Mouse (Mus musculus) ES-Bruce4 (cell line): ENCODE results near the gene Kcnc1. TPM values are rescaled to one million over a fixed set of nuclear protein-coding genes. Genes with fewer than 3 reads are reported as not detected.

ENCODE experiments used
- H3K27ac ChIP-seq: 2 replicates; pipeline ENCODE4 v1.5.1; 2012; ENCODE audit warnings: low read length, inconsistent platforms; ENCODE audit not compliant: insufficient read depth
- H3K27me3 ChIP-seq: 2 replicates; pipeline ENCODE4 v1.6.1; 2012; ENCODE audit warnings: mild to moderate bottlenecking, low read length, inconsistent platforms; ENCODE audit not compliant: control insufficient read depth, poor library complexity, insufficient read depth, severe bottlenecking
- H3K36me3 ChIP-seq: 2 replicates; pipeline ENCODE4 v1.6.1; 2012; ENCODE audit warnings: inconsistent platforms, mild to moderate bottlenecking, low read length, moderate library complexity; ENCODE audit not compliant: control insufficient read depth, poor library complexity, insufficient read depth, severe bottlenecking
- H3K4me1 ChIP-seq: one replicate; pipeline ENCODE4 v1.8.1; 2011; ENCODE audit warnings: low read length; ENCODE audit not compliant: control insufficient read depth, insufficient read depth
- H3K4me3 ChIP-seq: 2 replicates; pipeline ENCODE4 v1.5.1; 2011; ENCODE audit warnings: low read depth, mild to moderate bottlenecking, low read length
- H3K9ac ChIP-seq: 2 replicates; pipeline ENCODE4 v1.6.1; 2012; ENCODE audit warnings: low read depth, mild to moderate bottlenecking, inconsistent platforms; ENCODE audit not compliant: poor library complexity, severe bottlenecking
- H3K9me3 ChIP-seq: replicated peaks from 2 replicates; pipeline ENCODE4 v1.6.1; 2012; ENCODE audit warnings: mild to moderate bottlenecking, low read length, inconsistent platforms; ENCODE audit not compliant: control insufficient read depth, poor library complexity, insufficient read depth, severe bottlenecking
- CTCF ChIP-seq: IDR thresholded peaks from one replicate; pipeline ENCODE4 v1.8.1; 2011; ENCODE audit warnings: low read depth, low read length
- EP300 ChIP-seq: IDR thresholded peaks from 2 replicates; pipeline ENCODE4 v1.6.1; 2011; ENCODE audit warnings: low read depth, low read length; ENCODE audit not compliant: insufficient read depth
- POLR2A ChIP-seq: IDR thresholded peaks from one replicate; pipeline ENCODE4 v1.8.1; 2011; ENCODE audit warnings: low read length; ENCODE audit not compliant: insufficient read depth
- polyA plus RNA-seq: library from polyadenylated mRNA; stranded (reverse); fragments of >200 nt; gene quantifications from 2 replicates; pipeline ENCODE4 v1.2.4, GENCODE M21; 2011; ENCODE audit warnings: low read depth; ENCODE audit not compliant: missing spikeins, insufficient read depth, insufficient read length

Gene Kcnc1
- polyA plus RNA-seq, 1 experiment: 0.07 TPM

DNA sequence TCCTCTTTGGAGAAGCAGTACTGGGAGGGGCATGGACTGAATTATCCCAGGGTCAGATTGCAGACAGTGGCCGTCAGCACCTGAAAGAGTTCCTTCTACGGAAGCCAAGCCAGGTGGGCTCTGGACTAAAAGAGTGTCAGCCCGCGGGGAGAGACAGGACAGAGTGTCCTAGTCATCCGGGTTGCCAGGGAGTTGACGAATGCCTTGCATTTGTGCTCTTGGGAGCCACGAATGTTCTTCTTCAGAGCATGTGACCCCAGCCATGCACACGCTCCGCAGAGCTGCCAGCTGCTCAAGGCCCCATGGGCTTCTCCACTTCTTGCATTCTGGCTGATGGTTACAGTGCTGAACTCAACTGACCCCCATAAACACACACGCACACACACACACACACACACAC is 86.8 kb downstream of the Kcnc1 start:
- TF ChIP-seq EP300: no peak
- no peak for TF ChIP-seq POLR2A
- TF ChIP-seq CTCF: no peak
- no peak overlapping the region for H3K4me3 ChIP-seq
- H3K36me3 ChIP-seq: no peaks in the 10 kb centered on the region
- H3K9me3 ChIP-seq: no peaks in the 10 kb centered on the region
- no peak overlapping the region for H3K27ac ChIP-seq
- no peaks in the 10 kb centered on the region for H3K27me3 ChIP-seq
- H3K4me1 ChIP-seq: no peaks in the 10 kb centered on the region
- no peak overlapping the region for H3K9ac ChIP-seq

- Histone ChIP-seq H3K4me1 (no peaks in the 10 kb centered on the region), H3K27me3 (no peaks in the 10 kb centered on the region), H3K36me3 (no peaks in the 10 kb centered on the region), H3K9ac (no peak overlapping the region), H3K27ac (no peak overlapping the region), H3K9me3 (no peaks in the 10 kb centered on the region), H3K4me3 (no peak overlapping the region)
- no peak for TF ChIP-seq CTCF
- TF ChIP-seq EP300: no peak
- TF ChIP-seq POLR2A: no peak
Measured at GRCm38 (mm10) chr7:46484223-46484622, 87.9 kb downstream of the Kcnc1 start.

DNA sequence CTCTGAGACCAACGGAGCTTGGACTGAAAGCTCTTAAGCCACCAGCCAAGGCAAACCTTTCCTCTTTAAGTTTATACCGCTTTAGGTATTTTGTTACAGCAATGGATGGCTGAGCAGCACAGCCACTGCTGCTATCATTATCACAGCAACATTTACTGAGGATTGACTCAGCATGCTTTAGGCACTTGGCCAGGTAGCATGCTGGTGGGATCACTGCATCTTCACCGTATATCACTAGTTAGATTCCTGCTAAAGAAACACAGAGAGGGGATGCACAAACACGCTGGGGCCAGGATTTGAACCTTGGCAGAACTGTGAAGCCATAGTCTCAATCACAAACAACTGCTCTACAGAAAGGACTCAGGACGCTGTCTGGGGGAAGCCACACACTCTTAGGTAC is 90.5 kb downstream of the Kcnc1 start:
- Histone ChIP-seq H3K36me3 (no peaks in the 10 kb centered on the region), H3K4me1 (no peaks in the 10 kb centered on the region), H3K9ac (no peak overlapping the region), H3K27ac (no peak overlapping the region), H3K27me3 (no peaks in the 10 kb centered on the region), H3K9me3 (no peaks in the 10 kb centered on the region), H3K4me3 (no peak overlapping the region)
- TF ChIP-seq EP300 (no peak), CTCF (no peak), POLR2A (no peak)

DNA sequence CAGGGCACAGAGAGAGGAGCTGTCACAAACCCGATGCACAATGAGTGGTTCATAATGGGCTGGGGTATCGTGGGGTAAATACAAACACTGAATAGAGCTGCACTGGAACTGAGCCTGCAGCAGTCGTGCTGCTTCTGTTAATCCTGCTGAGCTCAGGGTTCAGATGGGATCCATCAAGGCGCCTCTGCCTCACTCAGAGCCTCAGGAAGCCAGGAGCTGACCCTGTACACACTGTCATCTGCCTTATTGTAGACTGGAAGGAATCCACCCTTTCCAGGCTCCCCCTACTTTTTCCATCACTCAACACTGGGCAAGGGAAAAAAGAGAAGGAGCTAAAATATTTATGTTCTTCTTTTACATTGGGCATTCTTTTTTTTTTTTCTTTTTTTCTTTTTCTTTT is 91.1 kb downstream of the Kcnc1 start:
- Histone ChIP-seq H3K4me3 (no peak overlapping the region), H3K9me3 (no peaks in the 10 kb centered on the region), H3K27me3 (no peaks in the 10 kb centered on the region), H3K9ac (no peak overlapping the region), H3K36me3 (no peaks in the 10 kb centered on the region), H3K4me1 (no peaks in the 10 kb centered on the region), H3K27ac (no peak overlapping the region)
- no peak for TF ChIP-seq CTCF
- TF ChIP-seq EP300: no peak
- no peak for TF ChIP-seq POLR2A

Other genes starting within 250 kb of the Kcnc1 start
- gene Abcc8, start 216.5 kb upstream of the Kcnc1 start, polyA plus RNA-seq: 1.6 and 4.2 TPM in 2 replicates
- 3.1 and 6.3 TPM in 2 replicates for gene Ush1c, start 158.0 kb upstream of the Kcnc1 start, polyA plus RNA-seq
- 0.30 and 0.38 TPM in 2 replicates for gene Otog, start 155.5 kb upstream of the Kcnc1 start, polyA plus RNA-seq
- gene Myod1, start 20.0 kb upstream of the Kcnc1 start, polyA plus RNA-seq: not detected in 2 replicates
- 5.8 and 7.5 TPM in 2 replicates for gene Sergef, start 243.3 kb downstream of the Kcnc1 start, polyA plus RNA-seq